Mouse (Mus musculus) brown adipose tissue, adult 24 weeks (tissue): ENCODE data around the gene Edaradd. TPM values are rescaled to one million over a fixed set of nuclear protein-coding genes. Genes with fewer than 3 reads are reported as not detected.
A peak's percentile ranks its signal among the peaks of the same experiment; 100 is the strongest.

Experiments
- H3K27ac ChIP-seq: fragments of 200-500 bp; replicated peaks from 2 replicates; pipeline ENCODE4 v1.5.1; 2012; ENCODE audit warnings: low read depth, mild to moderate bottlenecking, low read length
- H3K4me1 ChIP-seq: fragments of 200-500 bp; 2 replicates; pipeline ENCODE4 v1.6.1; 2012; ENCODE audit warnings: low read length, mixed read lengths; ENCODE audit not compliant: control insufficient read depth, insufficient read depth, insufficient read length
- H3K4me3 ChIP-seq: fragments of 200-500 bp; 2 replicates; pipeline ENCODE4 v1.5.1; 2012; ENCODE audit warnings: low read depth, mild to moderate bottlenecking, low read length, moderate library complexity; ENCODE audit not compliant: insufficient read depth
- polyA plus RNA-seq: library from polyadenylated mRNA; stranded (reverse); fragments of >200 nt; gene quantifications from 2 replicates; pipeline ENCODE4 v1.2.4, GENCODE M21; 2012; ENCODE audit not compliant: missing spikeins, insufficient read depth, insufficient read length

The Edaradd gene
- polyA plus RNA-seq, 1 experiment: not detected

DNA sequence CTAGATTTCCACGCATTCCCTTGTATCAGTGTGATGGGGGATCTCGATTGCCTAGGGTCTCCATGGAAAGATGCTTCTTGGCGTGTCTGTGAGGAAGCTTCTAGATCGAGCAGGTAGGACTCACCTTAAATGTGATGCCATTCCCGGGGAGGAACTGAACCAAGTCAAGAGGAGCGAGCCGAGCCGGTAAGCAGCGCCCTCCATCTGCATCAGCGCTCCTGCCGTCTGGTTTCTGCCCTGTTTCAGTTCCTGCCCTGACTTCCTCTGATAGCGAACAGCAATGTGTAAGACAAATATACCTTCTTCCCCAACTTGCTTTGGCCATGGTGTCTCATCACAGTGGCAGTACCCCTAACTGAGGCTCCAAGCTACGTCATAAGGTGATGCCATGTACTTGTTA lies 19.9 kb upstream of the Edaradd start:
- Histone ChIP-seq H3K27ac (no peak overlapping the region), H3K4me3 (no peak overlapping the region)

DNA sequence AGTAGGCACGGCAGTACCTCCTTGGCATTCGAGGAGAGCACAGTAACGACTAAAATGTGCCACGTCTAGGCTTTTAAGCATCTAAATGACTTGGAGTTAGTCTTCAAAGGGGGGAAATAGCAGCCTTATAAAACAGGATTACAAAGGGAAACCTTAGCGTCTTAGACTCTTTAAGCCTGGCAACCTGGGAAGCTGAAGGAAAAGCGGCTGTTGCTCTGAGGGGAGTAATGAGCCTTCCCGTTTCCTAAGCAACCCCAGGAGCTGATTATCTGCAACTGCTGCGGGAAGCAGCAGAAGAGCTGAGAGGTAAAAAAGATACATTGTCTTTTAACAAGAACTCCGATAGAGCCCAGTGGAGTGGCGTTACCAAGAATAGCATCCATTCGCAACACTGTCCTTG lies 19.5 kb upstream of the Edaradd start:
- Histone ChIP-seq H3K4me1 (no peaks in the 10 kb centered on the region; the same call in 1 of the 2 replicates), H3K27ac (no peak overlapping the region), H3K4me3 (no peak overlapping the region)

More for the DNA sequence above, 19.9 kb upstream of the Edaradd start:
- no peaks in the 10 kb centered on the region; the same call in 1 of the 2 replicates for H3K4me1 ChIP-seq

DNA sequence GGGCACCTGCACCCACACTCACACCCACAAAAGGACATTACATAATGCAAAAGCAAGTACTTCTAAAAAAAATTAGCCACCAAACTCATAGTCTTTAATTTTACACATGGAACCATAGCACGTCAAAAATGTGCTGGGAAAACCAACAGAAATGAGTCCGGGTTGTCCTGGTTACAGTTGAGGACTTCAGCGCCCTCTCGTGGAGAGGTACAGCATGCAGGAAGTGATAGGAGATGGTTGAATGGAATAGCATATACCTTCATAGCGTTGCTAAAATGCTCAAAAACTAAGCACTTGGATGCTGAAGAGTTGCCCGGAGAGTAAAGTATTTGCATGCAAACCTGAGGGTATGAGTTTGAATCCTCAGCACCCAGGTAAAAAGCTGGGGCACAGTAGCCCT lies 17.7 kb upstream of the Edaradd start:
- Histone ChIP-seq H3K27ac (no peak overlapping the region), H3K4me1 (no peaks in the 10 kb centered on the region; the same call in 1 of the 2 replicates), H3K4me3 (no peak overlapping the region)

DNA sequence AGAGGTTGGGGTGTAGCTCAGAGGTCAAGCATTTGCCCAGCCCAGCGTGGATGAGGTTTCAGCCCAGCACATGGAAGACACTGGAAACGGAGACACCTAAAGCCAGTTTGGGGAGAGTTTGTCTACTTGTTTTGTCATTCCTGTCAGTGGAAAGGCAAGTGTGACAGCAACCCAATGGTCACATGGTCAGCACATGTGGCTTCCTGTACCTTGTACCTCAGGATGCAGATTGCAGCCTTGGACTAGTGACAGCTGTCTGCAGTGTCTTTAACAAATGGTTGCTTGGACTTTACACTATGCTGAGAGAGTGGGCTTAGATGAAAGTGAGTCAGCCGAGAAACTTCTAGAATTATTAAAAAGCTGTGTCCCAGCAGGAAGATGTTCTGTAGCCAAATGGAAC lies 14.4 kb upstream of the Edaradd start:
- Histone ChIP-seq H3K4me1 (no peaks in the 10 kb centered on the region), H3K27ac (no peak overlapping the region), H3K4me3 (no peak overlapping the region)

DNA sequence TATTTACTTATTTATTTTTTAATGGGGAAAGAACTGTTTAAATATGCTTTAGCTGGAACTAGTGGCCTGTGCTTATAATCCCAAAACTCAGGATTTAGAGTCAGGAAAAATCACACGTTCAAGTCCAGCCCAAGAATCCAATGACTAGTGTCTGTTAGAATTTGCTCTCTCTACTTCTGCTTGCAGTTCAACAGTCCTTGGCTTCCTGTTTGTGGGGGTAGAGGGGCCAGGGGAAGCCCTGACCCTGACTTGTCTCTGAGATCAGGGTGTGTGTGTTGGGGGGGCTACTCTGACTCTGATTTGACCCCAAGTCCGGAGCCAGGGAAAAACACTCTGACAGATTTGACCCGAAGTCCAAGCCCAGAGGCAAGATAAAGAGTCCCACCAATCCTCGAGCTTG lies 5.4 kb upstream of the Edaradd start:
- H3K4me1 ChIP-seq: no peaks in the 10 kb centered on the region
- H3K27ac ChIP-seq: no peak overlapping the region
- no peak overlapping the region for H3K4me3 ChIP-seq

DNA sequence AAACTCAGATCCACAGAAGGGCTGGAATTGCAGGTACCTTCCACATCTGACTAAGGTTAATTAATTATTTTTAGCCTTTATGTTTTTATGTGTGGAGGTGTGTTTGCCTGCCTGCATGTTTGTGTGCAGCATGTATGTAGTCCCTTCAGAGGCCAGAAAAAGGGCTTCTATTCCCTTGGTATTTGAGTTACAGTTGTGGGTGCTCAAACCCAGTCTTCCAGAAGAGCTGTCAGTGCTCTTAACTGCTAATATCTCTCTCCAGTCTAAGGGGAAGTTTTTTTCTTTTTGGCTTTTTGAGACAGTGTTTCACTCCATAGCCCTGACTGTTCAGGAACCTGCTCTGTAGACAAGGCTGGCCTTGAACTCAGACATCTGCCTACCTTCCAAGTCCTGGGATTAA lies 2.1 kb upstream of the Edaradd start:
- H3K4me1 ChIP-seq: no peaks in the 10 kb centered on the region
- no peak overlapping the region for H3K27ac ChIP-seq
- no peak overlapping the region for H3K4me3 ChIP-seq

DNA sequence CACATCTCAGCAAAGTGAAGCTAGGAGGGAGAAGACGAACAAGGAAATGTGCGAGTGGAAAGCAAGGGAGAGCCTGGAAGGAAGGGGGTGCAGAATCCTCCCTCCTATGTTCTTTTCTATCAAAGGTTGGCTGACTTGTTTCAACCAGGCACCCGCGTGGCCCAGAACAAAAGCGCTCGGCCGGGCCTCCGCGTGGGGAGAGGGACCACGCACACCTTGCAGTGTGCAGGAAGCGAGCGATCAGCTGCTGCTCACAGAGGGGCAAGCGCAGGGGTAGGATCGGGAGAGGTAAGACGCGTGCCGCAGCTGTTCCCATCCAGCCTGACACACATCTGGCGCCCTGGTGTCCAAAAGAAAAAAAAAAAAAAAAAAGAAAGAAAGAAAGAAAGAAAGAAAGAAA lies 867 bp downstream of the Edaradd start:
- H3K4me3 ChIP-seq: peak overlapping the region; percentile 17; the same call in 1 of the 2 replicates
- no peaks in the 10 kb centered on the region for H3K4me1 ChIP-seq
- H3K27ac ChIP-seq: no peak overlapping the region

DNA sequence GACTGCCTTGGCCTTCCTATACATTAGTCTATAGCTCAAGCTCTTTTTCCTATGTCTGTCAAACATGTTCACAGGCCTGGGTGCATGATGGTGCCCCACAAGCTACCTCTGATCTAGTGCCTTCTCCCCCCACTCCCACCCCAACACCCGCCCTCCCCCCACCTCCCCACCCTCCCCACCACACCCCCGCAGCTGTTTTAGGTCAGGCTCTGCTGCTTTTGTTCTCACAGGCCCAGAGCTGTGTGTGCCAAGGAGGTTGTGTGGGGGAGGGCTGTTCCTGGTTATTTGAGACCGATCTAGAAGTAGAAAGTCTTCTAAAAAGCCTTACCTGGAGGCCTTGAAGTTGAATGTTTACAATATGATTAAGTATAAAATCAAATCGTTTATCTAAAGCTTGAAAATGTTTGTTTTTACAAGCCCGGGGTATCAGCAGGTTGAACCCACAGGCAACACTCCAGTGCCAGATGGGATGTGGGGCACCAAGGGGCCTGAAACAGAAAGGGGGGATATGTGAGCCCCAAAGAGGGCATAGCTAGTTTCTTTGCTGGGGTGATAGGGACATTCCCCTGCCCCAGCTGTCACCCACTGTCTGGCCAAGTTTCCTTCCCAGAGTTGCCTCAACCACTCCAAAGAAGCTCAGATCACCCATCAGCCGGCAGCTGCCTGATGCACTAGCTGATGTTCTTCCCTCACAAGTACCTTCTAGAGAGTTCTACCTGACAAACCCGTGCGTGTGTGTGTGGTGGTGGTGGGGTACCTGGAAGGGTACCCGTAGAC lies 8.9 kb downstream of the Edaradd start:
- H3K4me1 ChIP-seq: no peaks in the 10 kb centered on the region
- no peak overlapping the region for H3K4me3 ChIP-seq
- no peak overlapping the region for H3K27ac ChIP-seq

DNA sequence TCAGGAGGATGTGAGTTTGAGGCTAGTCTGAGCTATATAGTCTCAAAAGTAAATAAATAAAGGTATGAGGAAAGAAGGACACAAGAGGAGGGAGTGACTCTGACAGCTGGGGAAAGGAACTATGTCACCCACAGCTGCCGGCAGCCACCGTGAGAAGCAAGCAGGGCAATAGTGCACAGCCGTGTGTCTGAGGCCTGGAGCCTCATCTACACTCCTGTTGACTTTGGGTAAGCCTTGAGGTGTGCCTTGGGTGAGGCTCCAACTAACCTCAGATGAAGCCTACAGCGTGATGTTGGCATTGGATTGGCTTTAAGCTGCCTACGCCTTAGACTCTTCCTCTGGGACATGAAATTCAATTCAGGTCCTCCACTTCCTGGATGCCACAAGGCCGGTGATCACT lies 10.2 kb downstream of the Edaradd start:
- Histone ChIP-seq H3K27ac (no peak overlapping the region), H3K4me1 (no peaks in the 10 kb centered on the region), H3K4me3 (no peak overlapping the region)

DNA sequence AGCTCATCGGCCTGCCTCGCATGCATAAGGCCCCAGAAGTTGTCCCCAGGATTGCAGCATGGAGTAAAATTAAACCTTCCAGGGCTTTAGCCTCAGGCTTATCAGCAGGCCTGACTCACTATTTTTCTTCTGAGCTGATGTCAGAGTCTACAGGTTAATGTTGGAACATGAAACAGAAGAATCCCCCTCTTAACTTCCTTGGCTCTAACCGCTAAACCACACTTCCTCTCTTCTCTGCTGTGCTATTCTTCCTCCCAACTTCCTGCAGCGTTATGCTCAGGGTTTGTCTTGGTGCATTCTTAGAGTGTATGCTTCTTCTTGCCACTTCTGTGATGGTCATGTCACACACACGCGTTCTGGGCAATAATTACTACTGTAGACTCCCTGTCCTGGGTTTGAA lies 12.8 kb downstream of the Edaradd start:
- Histone ChIP-seq H3K4me3 (no peak overlapping the region), H3K4me1 (no peaks in the 10 kb centered on the region), H3K27ac (no peak overlapping the region)

DNA sequence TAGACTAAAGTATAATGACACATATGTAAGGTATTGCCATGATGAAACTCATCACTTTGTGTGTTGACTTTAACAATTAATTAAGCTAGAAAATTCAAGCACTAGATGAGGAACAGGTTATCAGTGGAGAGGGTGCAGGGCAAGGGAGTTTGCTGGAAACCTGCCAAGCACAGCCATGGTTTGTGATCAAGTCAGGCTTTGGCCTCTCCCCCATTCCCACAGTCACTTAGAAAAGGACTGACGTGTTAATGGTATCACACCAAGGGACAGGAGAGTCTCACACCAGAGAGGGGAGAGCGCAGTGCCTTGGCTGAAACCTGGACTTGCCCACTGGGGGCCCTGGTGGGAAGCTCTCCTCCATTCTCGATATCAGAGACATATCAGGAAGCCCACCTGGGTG lies 14.9 kb downstream of the Edaradd start:
- Histone ChIP-seq H3K4me3 (no peak overlapping the region), H3K4me1 (no peaks in the 10 kb centered on the region), H3K27ac (no peak overlapping the region)

DNA sequence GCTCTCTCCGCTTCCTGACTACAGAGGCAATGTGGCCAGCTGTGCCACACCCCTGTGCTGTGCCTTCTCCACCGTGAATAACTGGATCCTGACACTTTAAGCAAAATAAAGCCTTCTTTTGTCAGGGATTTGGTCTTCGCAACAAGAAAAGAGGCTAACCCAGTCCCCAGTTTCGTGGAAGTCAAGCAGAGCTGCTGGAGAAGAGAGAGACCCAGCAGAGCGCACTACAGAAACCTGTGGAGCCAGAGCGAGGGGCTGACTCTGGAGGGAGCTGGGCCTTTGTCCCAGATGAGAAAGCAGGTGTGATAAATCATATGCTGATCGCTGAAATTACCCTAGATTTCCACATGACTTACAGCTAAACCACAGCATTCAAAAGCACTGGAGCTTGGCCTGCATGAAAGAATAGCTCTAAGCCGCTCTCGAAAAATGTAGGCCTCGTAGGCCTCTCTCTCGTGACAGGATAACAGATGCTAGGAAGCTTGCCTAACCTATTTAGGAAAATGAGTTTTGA lies 16.9 kb downstream of the Edaradd start:
- H3K4me3 ChIP-seq: no peak overlapping the region
- H3K4me1 ChIP-seq: no peaks in the 10 kb centered on the region
- no peak overlapping the region for H3K27ac ChIP-seq

DNA sequence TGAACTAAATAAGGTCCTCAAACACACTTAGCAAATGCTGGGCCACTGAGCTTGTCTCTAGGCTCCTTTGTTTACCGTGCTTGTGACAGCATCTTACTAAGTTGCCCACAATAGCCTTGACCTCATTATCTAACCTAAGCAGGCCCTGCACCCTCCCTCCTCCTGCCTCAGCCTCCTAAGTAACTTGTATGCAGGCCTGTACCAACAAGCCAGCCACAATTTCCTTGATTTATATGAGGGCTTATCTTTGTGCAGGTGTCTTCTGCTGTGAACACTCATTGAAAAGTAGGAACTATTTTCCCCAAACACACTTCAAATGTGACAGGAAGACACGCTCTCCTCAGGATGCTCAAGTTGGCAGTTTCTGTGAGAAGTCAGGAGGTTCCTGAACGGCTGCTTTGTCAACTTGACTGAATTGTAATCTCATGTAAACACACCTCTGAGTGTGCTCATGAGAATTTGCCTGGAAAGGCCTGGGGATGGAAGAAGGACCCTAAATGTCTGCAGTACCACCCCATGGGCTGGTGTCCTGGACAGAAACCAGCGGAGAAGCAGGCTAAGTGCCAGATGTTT lies 17.5 kb downstream of the Edaradd start:
- no peak overlapping the region for H3K4me3 ChIP-seq
- no peaks in the 10 kb centered on the region for H3K4me1 ChIP-seq
- H3K27ac ChIP-seq: no peak overlapping the region

DNA sequence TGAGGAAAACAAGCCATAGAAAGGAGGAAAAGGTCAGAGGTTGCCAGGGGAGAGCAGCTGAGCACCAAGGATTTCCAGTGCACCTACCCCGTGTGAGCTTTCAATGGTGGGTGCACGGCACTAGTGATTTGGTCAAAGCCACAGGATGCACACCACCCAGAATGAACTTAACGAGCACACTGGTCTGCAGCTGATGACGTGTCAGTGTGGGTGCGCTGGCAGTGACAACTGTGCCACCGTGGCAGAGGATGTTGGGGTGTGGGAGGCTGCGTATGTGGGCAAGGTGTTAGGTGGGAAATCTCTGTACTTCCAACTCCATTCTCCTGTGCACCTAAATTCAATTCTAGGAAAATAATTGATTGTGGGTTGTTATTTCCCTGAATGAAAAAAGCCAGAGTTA lies 21.1 kb downstream of the Edaradd start:
- no peak overlapping the region for H3K27ac ChIP-seq
- no peaks in the 10 kb centered on the region for H3K4me1 ChIP-seq
- no peak overlapping the region for H3K4me3 ChIP-seq

DNA sequence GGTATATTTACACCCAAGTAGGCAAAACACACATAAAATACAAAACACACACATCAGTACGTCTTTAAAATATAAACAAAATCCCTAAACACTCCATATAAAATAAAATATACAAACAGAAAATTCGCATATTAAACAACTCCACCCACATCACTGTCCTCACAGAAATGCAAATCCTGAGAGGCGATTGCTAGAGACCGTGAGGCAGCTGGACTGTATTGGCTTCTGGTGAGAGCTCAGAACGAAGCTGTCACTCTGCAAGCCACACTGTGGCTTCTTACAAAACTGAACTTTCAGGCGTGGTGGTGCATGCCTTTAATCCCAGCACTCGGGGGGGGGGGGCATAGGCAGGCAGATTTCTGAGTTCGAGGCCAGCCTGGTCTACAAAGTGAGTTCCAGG lies 22.4 kb downstream of the Edaradd start:
- Histone ChIP-seq H3K27ac (no peak overlapping the region), H3K4me3 (no peak overlapping the region), H3K4me1 (no peaks in the 10 kb centered on the region)

DNA sequence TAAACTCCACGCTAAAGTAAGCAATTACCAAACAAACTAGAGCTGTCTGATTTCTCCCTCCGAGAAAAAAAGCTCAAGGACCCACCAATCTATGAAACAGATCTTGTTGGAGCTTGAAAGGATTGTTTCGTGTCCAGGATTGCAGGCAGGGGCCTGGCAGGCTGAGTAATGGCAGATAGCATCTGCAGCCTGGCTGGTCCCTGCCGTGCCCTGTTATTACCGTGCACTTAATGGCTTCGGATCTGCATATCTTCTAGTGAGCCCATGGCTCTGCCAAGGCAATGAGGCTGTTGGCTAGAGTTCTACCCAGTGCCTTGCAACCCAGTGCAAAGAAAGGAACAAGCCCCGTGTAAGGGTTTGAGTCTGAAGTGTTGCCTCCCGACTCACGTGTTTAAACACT lies 25.5 kb downstream of the Edaradd start:
- Histone ChIP-seq H3K27ac (no peak overlapping the region), H3K4me1 (no peaks in the 10 kb centered on the region), H3K4me3 (no peak overlapping the region)
